Mouse (Mus musculus): ENCODE measurements at regions not wholly inside any gene's neighbourhood (a gene's known extent, or its start where the extent isn't known, plus 50 kb on each side); places are given as distances from the start of the nearest gene placed in this dataset.

- no peaks in the 10 kb centered on the region for H3K36me3 ChIP-seq (ENCODE audit: control insufficient read depth, insufficient read depth, low read length)
- no peak for DNase-seq (ENCODE audit: low spot score)
- no peaks in the 10 kb centered on the region for H3K27me3 ChIP-seq (ENCODE audit: control insufficient read depth, insufficient read depth, low read length)
- no peak for ATAC-seq (ENCODE audit: low FRiP score, low TSS enrichment)
- 90% methylated on average over 4 of the region's 4 CpGs for WGBS
- H3K4me1 ChIP-seq (replicated peaks; ENCODE audit: control insufficient read depth, insufficient read depth), result no peaks in the 10 kb centered on the region
- no peak overlapping the region for H3K27ac ChIP-seq (replicated peaks)
- H3K9me3 ChIP-seq (ENCODE audit: control insufficient read depth, low read length), result no peaks in the 10 kb centered on the region
- TF ChIP-seq CTCF (IDR thresholded peaks at IDR 0.05; ENCODE audit: low read depth) (no peak), EP300 (optimal IDR thresholded peaks at IDR 0.05) (no peak)
- no peak overlapping the region for H3K4me2 ChIP-seq (replicated peaks; ENCODE audit: low read depth)
- H3K4me3 ChIP-seq (ENCODE audit: low read depth, low read length), result no peak overlapping the region
- no peak overlapping the region for H3K9ac ChIP-seq (ENCODE audit: low read length)
Measured at GRCm38 (mm10) chr6:135473146-135473545, 110.8 kb downstream of the Emp1 start.

GRCm38 (mm10) chr6:135488795-135489194 lies 126.5 kb downstream of the Emp1 start:
- Histone ChIP-seq H3K27me3 (ENCODE audit: control insufficient read depth, insufficient read depth, low read length) (no peaks in the 10 kb centered on the region), H3K36me3 (ENCODE audit: control insufficient read depth, insufficient read depth, low read length) (no peaks in the 10 kb centered on the region), H3K4me2 (replicated peaks; ENCODE audit: low read depth) (no peak overlapping the region), H3K4me1 (replicated peaks; ENCODE audit: control insufficient read depth, insufficient read depth) (no peaks in the 10 kb centered on the region), H3K9ac (ENCODE audit: low read length) (no peak overlapping the region), H3K9me3 (ENCODE audit: control insufficient read depth, low read length) (no peaks in the 10 kb centered on the region), H3K27ac (replicated peaks) (no peak overlapping the region), H3K4me3 (ENCODE audit: low read depth, low read length) (no peak overlapping the region)
- TF ChIP-seq CTCF (IDR thresholded peaks at IDR 0.05; ENCODE audit: low read depth) (no peak), EP300 (optimal IDR thresholded peaks at IDR 0.05) (no peak)
- ATAC-seq (ENCODE audit: low FRiP score, low TSS enrichment), result no peak
- 65% methylated on average over 2 of the region's 2 CpGs for WGBS
- no peak for DNase-seq (ENCODE audit: low spot score)

- H3K9ac ChIP-seq (ENCODE audit: low read length), result no peak overlapping the region
- no peak for ATAC-seq (ENCODE audit: low FRiP score, low TSS enrichment)
- WGBS, result 100% methylated on average over 1 of the region's 1 CpGs
Measured at GRCm38 (mm10) chr6:135493983-135494382, 131.6 kb downstream of the Emp1 start.

GRCm38 (mm10) chr6:135495841-135496240 lies 133.5 kb downstream of the Emp1 start:
- H3K27me3 ChIP-seq (ENCODE audit: control insufficient read depth, insufficient read depth, low read length), result no peaks in the 10 kb centered on the region
- H3K4me2 ChIP-seq (replicated peaks; ENCODE audit: low read depth), result no peak overlapping the region
- DNase-seq (ENCODE audit: low spot score) (no peak), ATAC-seq (ENCODE audit: low FRiP score, low TSS enrichment) (no peak)
- 56% methylated on average over 2 of the region's 2 CpGs for WGBS
- no peak overlapping the region for H3K9ac ChIP-seq (ENCODE audit: low read length)
- no peak overlapping the region for H3K4me3 ChIP-seq (ENCODE audit: low read depth, low read length)
- no peak for TF ChIP-seq CTCF (IDR thresholded peaks at IDR 0.05; ENCODE audit: low read depth)
- H3K4me1 ChIP-seq (replicated peaks; ENCODE audit: control insufficient read depth, insufficient read depth), result no peaks in the 10 kb centered on the region
- no peaks in the 10 kb centered on the region for H3K36me3 ChIP-seq (ENCODE audit: control insufficient read depth, insufficient read depth, low read length)
- H3K27ac ChIP-seq (replicated peaks), result no peak overlapping the region
- no peaks in the 10 kb centered on the region for H3K9me3 ChIP-seq (ENCODE audit: control insufficient read depth, low read length)

More at GRCm38 (mm10) chr6:135493983-135494382, 131.6 kb downstream of the Emp1 start:
- no peak for TF ChIP-seq CTCF (IDR thresholded peaks at IDR 0.05; ENCODE audit: low read depth)
- no peak for TF ChIP-seq EP300 (optimal IDR thresholded peaks at IDR 0.05)
- no peak for DNase-seq (ENCODE audit: low spot score)
- H3K27ac ChIP-seq (replicated peaks), result no peak overlapping the region
- no peak overlapping the region for H3K4me3 ChIP-seq (ENCODE audit: low read depth, low read length)
- H3K27me3 ChIP-seq (ENCODE audit: control insufficient read depth, insufficient read depth, low read length), result no peaks in the 10 kb centered on the region
- no peaks in the 10 kb centered on the region for H3K4me1 ChIP-seq (replicated peaks; ENCODE audit: control insufficient read depth, insufficient read depth)
- H3K4me2 ChIP-seq (replicated peaks; ENCODE audit: low read depth), result no peak overlapping the region
- no peaks in the 10 kb centered on the region for H3K36me3 ChIP-seq (ENCODE audit: control insufficient read depth, insufficient read depth, low read length)
- no peaks in the 10 kb centered on the region for H3K9me3 ChIP-seq (ENCODE audit: control insufficient read depth, low read length)

- WGBS, result 93% methylated on average over 6 of the region's 6 CpGs
- Histone ChIP-seq H3K4me3 (ENCODE audit: low read depth, low read length) (no peak overlapping the region), H3K27me3 (ENCODE audit: control insufficient read depth, insufficient read depth, low read length) (no peaks in the 10 kb centered on the region), H3K4me1 (replicated peaks; ENCODE audit: control insufficient read depth, insufficient read depth) (no peaks in the 10 kb centered on the region), H3K9me3 (ENCODE audit: control insufficient read depth, low read length) (no peaks in the 10 kb centered on the region), H3K36me3 (ENCODE audit: control insufficient read depth, insufficient read depth, low read length) (no peaks in the 10 kb centered on the region), H3K9ac (ENCODE audit: low read length) (no peak overlapping the region), H3K27ac (replicated peaks) (no peak overlapping the region), H3K4me2 (replicated peaks; ENCODE audit: low read depth) (no peak overlapping the region)
- no peak for TF ChIP-seq EP300 (optimal IDR thresholded peaks at IDR 0.05)
- ATAC-seq (ENCODE audit: low FRiP score, low TSS enrichment) (no peak), DNase-seq (ENCODE audit: low spot score) (no peak)
Measured at GRCm38 (mm10) chr6:135498592-135498991, 136.2 kb downstream of the Emp1 start.

- H3K27ac ChIP-seq (replicated peaks), result no peak overlapping the region
- ATAC-seq (ENCODE audit: low FRiP score, low TSS enrichment), result no peak
- H3K4me3 ChIP-seq (ENCODE audit: low read depth, low read length), result no peak overlapping the region
- no peak for TF ChIP-seq CTCF (IDR thresholded peaks at IDR 0.05; ENCODE audit: low read depth)
- no peak for TF ChIP-seq EP300 (optimal IDR thresholded peaks at IDR 0.05)
- H3K27me3 ChIP-seq (ENCODE audit: control insufficient read depth, insufficient read depth, low read length), result no peaks in the 10 kb centered on the region
- H3K36me3 ChIP-seq (ENCODE audit: control insufficient read depth, insufficient read depth, low read length), result no peaks in the 10 kb centered on the region
- DNase-seq (ENCODE audit: low spot score), result no peak
- H3K4me1 ChIP-seq (replicated peaks; ENCODE audit: control insufficient read depth, insufficient read depth), result no peaks in the 10 kb centered on the region
- no peak overlapping the region for H3K4me2 ChIP-seq (replicated peaks; ENCODE audit: low read depth)
- no peak overlapping the region for H3K9ac ChIP-seq (ENCODE audit: low read length)
- H3K9me3 ChIP-seq (ENCODE audit: control insufficient read depth, low read length), result no peaks in the 10 kb centered on the region
- WGBS, result 63% methylated on average over 3 of the region's 3 CpGs
Measured at GRCm38 (mm10) chr6:135500381-135500780, 138.0 kb downstream of the Emp1 start.

Measured in stomach, postnatal 0 days (tissue).